Mouse (Mus musculus): ENCODE data around the gene Cep295nl. TPM values are rescaled to one million over a fixed set of nuclear protein-coding genes. Genes with fewer than 3 reads are reported as not detected.

The Cep295nl gene
- total RNA-seq, 1 experiment: 0.49 TPM

DNA sequence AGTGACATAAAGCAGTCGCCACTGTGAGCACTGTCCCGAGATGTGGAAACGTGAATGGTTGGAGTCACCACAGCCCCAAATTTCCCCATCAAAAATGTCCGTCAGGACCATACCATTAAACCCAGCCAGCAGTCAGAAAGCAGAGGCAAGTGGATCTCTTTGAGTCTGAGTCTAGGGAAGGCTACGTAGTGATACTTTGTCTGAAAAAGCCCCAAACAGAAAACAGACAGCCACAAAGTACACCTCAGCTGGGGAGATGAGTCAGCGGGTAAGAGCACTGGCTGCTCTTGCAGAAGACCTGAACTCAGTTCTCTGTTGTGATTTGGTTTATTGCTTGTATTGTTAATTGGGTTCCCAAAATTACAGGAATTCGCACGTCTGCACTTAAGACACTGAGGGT is 24.3 kb upstream of the Cep295nl start:
- peaks cover 1 to 6% of the 10 kb centered on the region in 2 experiments; a peak in 1 of 4 replicates for H3K4me1 ChIP-seq (ENCODE audit: control insufficient read depth in 2 of 2, insufficient read depth in 2 of 2, low read length in 2 of 2, poor library complexity in 1 of 2)
- H3K36me3 ChIP-seq (ENCODE audit: control insufficient read depth, insufficient read depth, low read length, poor library complexity, severe bottlenecking): no peaks in the 10 kb centered on the region
- TF ChIP-seq HCFC1 (IDR thresholded peaks at IDR 0.05; ENCODE audit: borderline replicate concordance, insufficient read depth, low read length) (no peak), CHD2 (IDR thresholded peaks at IDR 0.05; ENCODE audit: low read depth, low read length) (no peak), MAFK (IDR thresholded peaks at IDR 0.05; ENCODE audit: insufficient read depth, low read depth, low read length) (no peak), ZC3H11A (IDR thresholded peaks at IDR 0.05; ENCODE audit: borderline replicate concordance, low read depth, low read length) (no peak), ZNF384 (IDR thresholded peaks at IDR 0.05; ENCODE audit: low read depth, low read length) (no peak)
- no peak for DNase-seq (ENCODE audit: low read depth, low spot score)
- in situ Hi-C loops (cut with MboI; ENCODE audit: low sequenced_read_pairs in 2 of 2, unreplicated experiment in 2 of 2): no loop called here
- H3K4me3 ChIP-seq (ENCODE audit: insufficient read depth in 1 of 2, low read depth in 1 of 2, low read length in 2 of 2, poor library complexity in 1 of 2, severe bottlenecking in 1 of 2): no peak overlapping the region
- no peak overlapping the region for H3K27ac ChIP-seq (ENCODE audit: insufficient read depth, low read depth, low read length, poor library complexity, severe bottlenecking)
- no peaks in the 10 kb centered on the region for H3K9me3 ChIP-seq (ENCODE audit: control insufficient read depth, insufficient read depth, low read depth, low read length)
- H3K9ac ChIP-seq (ENCODE audit: insufficient read depth, low read depth, low read length, poor library complexity, severe bottlenecking): no peak overlapping the region

GRCm38 (mm10) chr11:118366108-118366507 is 23.8 kb upstream of the Cep295nl start:
- no peak for DNase-seq (ENCODE audit: low read depth, low spot score)
- TF ChIP-seq ZNF384 (IDR thresholded peaks at IDR 0.05; ENCODE audit: low read depth, low read length) (no peak), ZC3H11A (IDR thresholded peaks at IDR 0.05; ENCODE audit: borderline replicate concordance, low read depth, low read length) (no peak), MAFK (IDR thresholded peaks at IDR 0.05; ENCODE audit: insufficient read depth, low read depth, low read length) (no peak), CHD2 (IDR thresholded peaks at IDR 0.05; ENCODE audit: low read depth, low read length) (no peak), HCFC1 (IDR thresholded peaks at IDR 0.05; ENCODE audit: borderline replicate concordance, insufficient read depth, low read length) (no peak)
- in situ Hi-C loops (cut with MboI; ENCODE audit: low sequenced_read_pairs in 2 of 2, unreplicated experiment in 2 of 2): no loop called here
- no peaks in the 10 kb centered on the region for H3K36me3 ChIP-seq (ENCODE audit: control insufficient read depth, insufficient read depth, low read length, poor library complexity, severe bottlenecking)
- H3K4me3 ChIP-seq (ENCODE audit: insufficient read depth in 1 of 2, low read depth in 1 of 2, low read length in 2 of 2, poor library complexity in 1 of 2, severe bottlenecking in 1 of 2): no peak overlapping the region
- no peak overlapping the region for H3K27ac ChIP-seq (ENCODE audit: insufficient read depth, low read depth, low read length, poor library complexity, severe bottlenecking)
- peaks cover 1 to 6% of the 10 kb centered on the region in 2 experiments; a peak in 1 of 4 replicates for H3K4me1 ChIP-seq (ENCODE audit: control insufficient read depth in 2 of 2, insufficient read depth in 2 of 2, low read length in 2 of 2, poor library complexity in 1 of 2)
- H3K9ac ChIP-seq (ENCODE audit: insufficient read depth, low read depth, low read length, poor library complexity, severe bottlenecking): no peak overlapping the region
- H3K9me3 ChIP-seq (ENCODE audit: control insufficient read depth, insufficient read depth, low read depth, low read length): no peaks in the 10 kb centered on the region

- TF ChIP-seq CHD2 (IDR thresholded peaks at IDR 0.05; ENCODE audit: low read depth, low read length) (no peak), HCFC1 (IDR thresholded peaks at IDR 0.05; ENCODE audit: borderline replicate concordance, insufficient read depth, low read length) (no peak), ZNF384 (IDR thresholded peaks at IDR 0.05; ENCODE audit: low read depth, low read length) (no peak), MAFK (IDR thresholded peaks at IDR 0.05; ENCODE audit: insufficient read depth, low read depth, low read length) (no peak), ZC3H11A (IDR thresholded peaks at IDR 0.05; ENCODE audit: borderline replicate concordance, low read depth, low read length) (no peak)
- no peak for DNase-seq (ENCODE audit: low read depth, low spot score)
- peaks cover 1 to 15% of the 10 kb centered on the region in 2 experiments; a peak in 1 of 4 replicates for H3K4me1 ChIP-seq (ENCODE audit: control insufficient read depth in 2 of 2, insufficient read depth in 2 of 2, low read length in 2 of 2, poor library complexity in 1 of 2)
These were observed 22.9 kb upstream of the Cep295nl start for GRCm38 (mm10) chr11:118365171-118365570.

DNA sequence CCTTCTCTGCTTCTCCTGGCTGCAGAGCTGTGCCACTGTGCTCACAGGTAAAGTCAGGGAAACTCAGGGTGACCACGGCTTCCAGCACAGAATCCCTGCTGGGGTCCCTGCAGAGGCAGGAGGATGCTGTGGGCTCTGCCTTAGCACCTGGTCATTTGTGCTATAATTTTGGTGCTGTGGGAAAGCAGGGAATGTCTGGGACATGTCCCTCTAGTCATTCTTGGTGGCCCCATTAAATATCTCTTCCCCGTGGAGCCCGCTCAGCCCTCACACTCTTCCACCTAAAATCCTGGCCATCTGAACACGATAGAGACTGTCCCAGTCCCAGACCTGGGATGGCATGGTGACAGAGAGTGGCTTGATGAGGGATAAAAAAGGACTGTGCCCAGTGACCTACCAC is 21.7 kb upstream of the Cep295nl start:
- TF ChIP-seq ZNF384 (IDR thresholded peaks at IDR 0.05; ENCODE audit: low read depth, low read length) (no peak), MAFK (IDR thresholded peaks at IDR 0.05; ENCODE audit: insufficient read depth, low read depth, low read length) (no peak), CHD2 (IDR thresholded peaks at IDR 0.05; ENCODE audit: low read depth, low read length) (no peak), ZC3H11A (IDR thresholded peaks at IDR 0.05; ENCODE audit: borderline replicate concordance, low read depth, low read length) (no peak), HCFC1 (IDR thresholded peaks at IDR 0.05; ENCODE audit: borderline replicate concordance, insufficient read depth, low read length) (no peak)
- no peak overlapping the region for H3K27ac ChIP-seq (ENCODE audit: insufficient read depth, low read depth, low read length, poor library complexity, severe bottlenecking)
- in situ Hi-C loops (cut with MboI; ENCODE audit: low sequenced_read_pairs in 2 of 2, unreplicated experiment in 2 of 2): no loop called here

More at GRCm38 (mm10) chr11:118365171-118365570, 22.9 kb upstream of the Cep295nl start:
- no peak overlapping the region for H3K9ac ChIP-seq (ENCODE audit: insufficient read depth, low read depth, low read length, poor library complexity, severe bottlenecking)
- no peaks in the 10 kb centered on the region for H3K36me3 ChIP-seq (ENCODE audit: control insufficient read depth, insufficient read depth, low read length, poor library complexity, severe bottlenecking)
- H3K4me3 ChIP-seq (ENCODE audit: insufficient read depth in 1 of 2, low read depth in 1 of 2, low read length in 2 of 2, poor library complexity in 1 of 2, severe bottlenecking in 1 of 2): no peak overlapping the region
- no peak overlapping the region for H3K27ac ChIP-seq (ENCODE audit: insufficient read depth, low read depth, low read length, poor library complexity, severe bottlenecking)
- in situ Hi-C loops (cut with MboI; ENCODE audit: low sequenced_read_pairs in 2 of 2, unreplicated experiment in 2 of 2): no loop called here
- H3K9me3 ChIP-seq (ENCODE audit: control insufficient read depth, insufficient read depth, low read depth, low read length): no peaks in the 10 kb centered on the region

More for the DNA sequence above, 21.7 kb upstream of the Cep295nl start:
- Histone ChIP-seq H3K4me1 (ENCODE audit: control insufficient read depth in 2 of 2, insufficient read depth in 2 of 2, low read length in 2 of 2, poor library complexity in 1 of 2) (peaks cover 1 to 15% of the 10 kb centered on the region in 2 experiments; a peak in 1 of 4 replicates), H3K9me3 (ENCODE audit: control insufficient read depth, insufficient read depth, low read depth, low read length) (no peaks in the 10 kb centered on the region), H3K4me3 (ENCODE audit: insufficient read depth in 1 of 2, low read depth in 1 of 2, low read length in 2 of 2, poor library complexity in 1 of 2, severe bottlenecking in 1 of 2) (no peak overlapping the region), H3K36me3 (ENCODE audit: control insufficient read depth, insufficient read depth, low read length, poor library complexity, severe bottlenecking) (no peaks in the 10 kb centered on the region), H3K9ac (ENCODE audit: insufficient read depth, low read depth, low read length, poor library complexity, severe bottlenecking) (no peak overlapping the region)
- no peak for DNase-seq (ENCODE audit: low read depth, low spot score)

Data from ES-E14 (cell line).